In genomic region chr6:55420411-55420810, GRCm38 (mm10) we compare ENCODE assay signal across 20 mouse cellular contexts. TPM values are rescaled to one million over a fixed set of nuclear protein-coding genes. Genes with fewer than 3 reads are reported as not detected.
DNase-seq lines count a peak whose midpoint lies in the region; ATAC-seq and TF ChIP-seq lines count a peak whose summit lies in the region.
"Had no signal": no experiment of that assay in that cellular context is flagged by ENCODE, and none has a peak within 500 bp of the region (broad histone marks: within the 10 kb centered on the region; RNA-seq: fewer than 3 reads in every experiment).

No protein-coding gene starts in this region.

- no peaks in the 10 kb centered on the region for H3K27me3 ChIP-seq in kidney, embryonic 14.5 days (ENCODE audit: control insufficient read depth, insufficient read depth, low read length)
- peaks cover 12% of the 10 kb centered on the region; the same call in 1 of the 2 replicates for H3K27me3 ChIP-seq in forebrain, embryonic 12.5 days
- no peaks in the 10 kb centered on the region for H3K27me3 ChIP-seq in hindbrain, postnatal 0 days (ENCODE audit: insufficient read depth, low read length)
- H3K27me3 ChIP-seq in neural tube, embryonic 15.5 days (replicated peaks): no peaks in the 10 kb centered on the region
- H3K27me3 ChIP-seq in liver, embryonic 11.5 days (replicated peaks; ENCODE audit: control insufficient read depth, insufficient read depth, low read length): no peaks in the 10 kb centered on the region
- H3K27me3 ChIP-seq: embryonic facial prominence, embryonic 15.5 days; kidney, embryonic 15.5 days; neural tube, embryonic 12.5 days had no signal

- ATAC-seq in kidney, embryonic 14.5 days (ENCODE audit: low FRiP score, low TSS enrichment): 0 out of 2 replicates have a peak, but pooled peaks have one; percentile 28
- peak; percentile 28; the same call in 1 of the 2 replicates for ATAC-seq in forebrain, embryonic 12.5 days (ENCODE audit: low FRiP score)
- no peak for ATAC-seq in hindbrain, postnatal 0 days
- ATAC-seq in neural tube, embryonic 15.5 days (ENCODE audit: low FRiP score): peak; percentile 24
- no peak for ATAC-seq in liver, embryonic 11.5 days (replicated peaks; ENCODE audit: low FRiP score)
- no peak for ATAC-seq in granulocyte monocyte progenitor cell, adult 5-6 weeks (replicated peaks; ENCODE audit: poor library complexity, severe bottlenecking)

- 0 out of 2 replicates have a peak, but pooled peaks cover 5% of the 10 kb centered on the region for H3K4me1 ChIP-seq in kidney, embryonic 14.5 days (ENCODE audit: control insufficient read depth, insufficient read depth, low read length)
- peaks cover 20% of the 10 kb centered on the region for H3K4me1 ChIP-seq in forebrain, embryonic 12.5 days
- H3K4me1 ChIP-seq in hindbrain, postnatal 0 days (ENCODE audit: insufficient read depth, low read length): peaks cover 6% of the 10 kb centered on the region; the same call in 1 of the 2 replicates
- H3K4me1 ChIP-seq in neural tube, embryonic 15.5 days: peaks cover 26% of the 10 kb centered on the region
- no peaks in the 10 kb centered on the region for H3K4me1 ChIP-seq in liver, embryonic 11.5 days (replicated peaks; ENCODE audit: control insufficient read depth, insufficient read depth, low read length)
- H3K4me1 ChIP-seq: embryonic facial prominence, embryonic 15.5 days had no signal

- DNase-seq in kidney, adult 11 months: no peak
- no peak for DNase-seq in hindbrain, postnatal 0 days (ENCODE audit: low spot score)
- no peak for DNase-seq in liver, embryonic 11.5 days (ENCODE audit: low spot score)
- no peak for DNase-seq in ovary, postnatal 10 days (ENCODE audit: low spot score)
- DNase-seq: cerebellum, adult 9-11 months; heart, adult 2 months; heart, postnatal 36 days; lung, adult 18-20 months had no signal

- H3K4me3 ChIP-seq in kidney, embryonic 14.5 days (ENCODE audit: low read length): no peak overlapping the region
- H3K4me3 ChIP-seq in forebrain, embryonic 12.5 days (replicated peaks): no peak overlapping the region
- H3K4me3 ChIP-seq in hindbrain, postnatal 0 days (ENCODE audit: low read length): no peak overlapping the region
- H3K4me3 ChIP-seq in neural tube, embryonic 15.5 days (replicated peaks): no peak overlapping the region
- no peak overlapping the region for H3K4me3 ChIP-seq in liver, embryonic 11.5 days (ENCODE audit: low read depth, low read length)
- H3K4me3 ChIP-seq: embryonic facial prominence, embryonic 15.5 days; heart, adult 2 months; kidney, embryonic 15.5 days; limb, embryonic 13.5 days; neural tube, embryonic 12.5 days had no signal

- H3K9ac ChIP-seq in kidney, embryonic 14.5 days (ENCODE audit: low read depth, low read length): no peak overlapping the region
- no peak overlapping the region for H3K9ac ChIP-seq in forebrain, embryonic 12.5 days
- H3K9ac ChIP-seq in hindbrain, postnatal 0 days (replicated peaks; ENCODE audit: low read length): no peak overlapping the region
- no peak overlapping the region for H3K9ac ChIP-seq in neural tube, embryonic 15.5 days (replicated peaks)
- H3K9ac ChIP-seq in liver, embryonic 11.5 days (ENCODE audit: low read depth, low read length): no peak overlapping the region
- H3K9ac ChIP-seq: embryonic facial prominence, embryonic 15.5 days; kidney, embryonic 15.5 days; limb, embryonic 13.5 days; neural tube, embryonic 12.5 days had no signal

- no peaks in the 10 kb centered on the region for H3K36me3 ChIP-seq in kidney, embryonic 14.5 days (ENCODE audit: control insufficient read depth, insufficient read depth, low read length)
- no peaks in the 10 kb centered on the region for H3K36me3 ChIP-seq in forebrain, embryonic 12.5 days (replicated peaks)
- no peaks in the 10 kb centered on the region for H3K36me3 ChIP-seq in hindbrain, postnatal 0 days (ENCODE audit: insufficient read depth, low read length)
- H3K36me3 ChIP-seq in neural tube, embryonic 15.5 days: no peaks in the 10 kb centered on the region
- no peaks in the 10 kb centered on the region for H3K36me3 ChIP-seq in liver, embryonic 11.5 days (ENCODE audit: control insufficient read depth, insufficient read depth, low read length)
- H3K36me3 ChIP-seq: embryonic facial prominence, embryonic 15.5 days; G1E; kidney, embryonic 15.5 days; limb, embryonic 13.5 days; neural tube, embryonic 12.5 days had no signal

- no peaks in the 10 kb centered on the region for H3K9me3 ChIP-seq in kidney, embryonic 14.5 days (ENCODE audit: control insufficient read depth, low read length)
- no peaks in the 10 kb centered on the region for H3K9me3 ChIP-seq in forebrain, embryonic 12.5 days
- H3K9me3 ChIP-seq in hindbrain, postnatal 0 days (ENCODE audit: low read length): no peaks in the 10 kb centered on the region
- H3K9me3 ChIP-seq in neural tube, embryonic 15.5 days (replicated peaks): no peaks in the 10 kb centered on the region
- H3K9me3 ChIP-seq in liver, embryonic 11.5 days (ENCODE audit: control insufficient read depth, low read length): no peaks in the 10 kb centered on the region
- H3K9me3 ChIP-seq: embryonic facial prominence, embryonic 15.5 days; G1E; kidney, embryonic 15.5 days; limb, embryonic 13.5 days; neural tube, embryonic 12.5 days had no signal

- no peak overlapping the region for H3K27ac ChIP-seq in kidney, embryonic 14.5 days (ENCODE audit: low read depth, low read length)
- H3K27ac ChIP-seq in forebrain, embryonic 12.5 days: peak overlapping the region; percentile 53; the same call in 1 of the 2 replicates
- peak overlapping the region; percentile 62 for H3K27ac ChIP-seq in hindbrain, postnatal 0 days
- H3K27ac ChIP-seq in neural tube, embryonic 15.5 days (replicated peaks): peak overlapping the region; percentile 77
- H3K27ac ChIP-seq in liver, embryonic 11.5 days (ENCODE audit: low read depth, low read length): no peak overlapping the region
- H3K27ac ChIP-seq: embryonic facial prominence, embryonic 15.5 days; heart, adult 2 months; kidney, embryonic 15.5 days; limb, embryonic 13.5 days; neural tube, embryonic 12.5 days had no signal

- 56% methylated on average over 3 of the region's 3 CpGs for whole genome bisulfite sequencing in kidney, embryonic 14.5 days
- 87% methylated on average over 3 of the region's 3 CpGs for WGBS in forebrain, embryonic 12.5 days
- 80% methylated on average over 3 of the region's 3 CpGs for WGBS in hindbrain, postnatal 0 days
- 76% methylated on average over 3 of the region's 3 CpGs for WGBS in neural tube, embryonic 15.5 days
- 59% methylated on average over 3 of the region's 3 CpGs for WGBS in liver, embryonic 11.5 days

- no peak overlapping the region for H3K4me2 ChIP-seq in kidney, embryonic 14.5 days (replicated peaks; ENCODE audit: low read depth, low read length)
- no peak overlapping the region for H3K4me2 ChIP-seq in forebrain, embryonic 12.5 days
- no peak overlapping the region for H3K4me2 ChIP-seq in hindbrain, postnatal 0 days (ENCODE audit: low read depth, low read length)
- H3K4me2 ChIP-seq in neural tube, embryonic 15.5 days: no peak overlapping the region
- H3K4me2 ChIP-seq in liver, embryonic 11.5 days: no peak overlapping the region
- H3K4me2 ChIP-seq: embryonic facial prominence, embryonic 15.5 days; kidney, embryonic 15.5 days; limb, embryonic 13.5 days; neural tube, embryonic 12.5 days had no signal

- TF ChIP-seq CTCF in hindbrain, postnatal 0 days (IDR thresholded peaks at IDR 0.05; ENCODE audit: low read depth): no peak

RNA-seq across cellular contexts. Expression of gene Adcyap1r1, which starts 31.4 kb away (rescaled TPM):
- 2.1 and 2.3 TPM in 2 replicates for polyA plus RNA-seq in kidney, embryonic 14.5 days (2014; fragmentation: Nextera tagmentation; extraction: Ambion mirVana)
- 13.4 and 15.7 TPM in 2 replicates for polyA plus RNA-seq in forebrain, embryonic 12.5 days (2016; fragmentation: Nextera tagmentation; extraction: Ambion mirVana)
- total RNA-seq in hindbrain, postnatal 0 days (2014; rRNA removed): 236 and 269 TPM in 2 replicates
- polyA plus RNA-seq in hindbrain, postnatal 0 days (2015; fragmentation: Nextera tagmentation; extraction: Ambion mirVana): 67.1 and 72.2 TPM in 2 replicates
- polyA plus RNA-seq in neural tube, embryonic 15.5 days (2015; fragmentation: Nextera tagmentation; extraction: Ambion mirVana): 51.1 and 55.5 TPM in 2 replicates
- 0.33 and 0.78 TPM in 2 replicates for polyA plus RNA-seq in liver, embryonic 11.5 days (2014; fragmentation: Nextera tagmentation; extraction: Ambion mirVana)
- 1.6 TPM in 1 of 2 replicates, not detected in the other for total RNA-seq in granulocyte monocyte progenitor cell, adult 5-6 weeks (2014; fragmentation: Nextera tagmentation)
- not detected in 2 replicates for total RNA-seq in granulocyte monocyte progenitor cell, adult 5-6 weeks (2017)
- polyA plus RNA-seq: G1E had no signal

RNA-seq across cellular contexts. Expression of gene Ghrhr, which starts 44.3 kb away (rescaled TPM):
- not detected in 2 replicates for polyA plus RNA-seq in kidney, embryonic 14.5 days (2014; fragmentation: Nextera tagmentation; extraction: Ambion mirVana)
- not detected in 2 replicates for polyA plus RNA-seq in forebrain, embryonic 12.5 days (2016; fragmentation: Nextera tagmentation; extraction: Ambion mirVana)
- not detected in 2 replicates for total RNA-seq in hindbrain, postnatal 0 days (2014; rRNA removed)
- polyA plus RNA-seq in hindbrain, postnatal 0 days (2015; fragmentation: Nextera tagmentation; extraction: Ambion mirVana): not detected in 2 replicates
- not detected in 2 replicates for polyA plus RNA-seq in neural tube, embryonic 15.5 days (2015; fragmentation: Nextera tagmentation; extraction: Ambion mirVana)
- polyA plus RNA-seq in liver, embryonic 11.5 days (2014; fragmentation: Nextera tagmentation; extraction: Ambion mirVana): not detected in 2 replicates
- total RNA-seq in granulocyte monocyte progenitor cell, adult 5-6 weeks (2014; fragmentation: Nextera tagmentation): not detected in 2 replicates
- not detected in 2 replicates for total RNA-seq in granulocyte monocyte progenitor cell, adult 5-6 weeks (2017)
- total RNA-seq: heart, adult 2 months; heart, postnatal 36 days; layer of hippocampus, postnatal 36 days had no signal
- polyA plus RNA-seq: brain, embryonic 14.5 days; C2C12; embryonic facial prominence, embryonic 15.5 days; G1E; heart, adult 2 months; limb, embryonic 13.5 days; neural tube, embryonic 12.5 days had no signal

Comparison
In these comparisons a context has a peak if more than half of its experiments do, and no peak if none do; other contexts are left out.
1. ATAC-seq: peak in kidney, embryonic 14.5 days (single experiment), forebrain, embryonic 12.5 days (single experiment) and neural tube, embryonic 15.5 days (single experiment); none in hindbrain, postnatal 0 days (single experiment), liver, embryonic 11.5 days (single experiment) and granulocyte monocyte progenitor cell, adult 5-6 weeks (single experiment).
2. H3K27ac ChIP-seq: peak in forebrain, embryonic 12.5 days (single experiment), hindbrain, postnatal 0 days (single experiment) and neural tube, embryonic 15.5 days (single experiment); none in kidney, embryonic 14.5 days (single experiment) and liver, embryonic 11.5 days (single experiment).